Mouse (Mus musculus): ENCODE data around the gene Azi2. TPM values are rescaled to one million over a fixed set of nuclear protein-coding genes. Genes with fewer than 3 reads are reported as not detected.

The Azi2 gene
- polyA plus RNA-seq, 1 experiment = 98.1 TPM

- Histone ChIP-seq H3K4me1 (ENCODE audit: control insufficient read depth, insufficient read depth, low read length) (peaks cover 28% of the 10 kb centered on the region), H3K4me3 (ENCODE audit: insufficient read depth, low read length) (no peak overlapping the region), H3K27ac (ENCODE audit: insufficient read depth, low read depth, low read length) (peak overlapping the region; percentile 51)
- TF ChIP-seq POLR2A (IDR thresholded peaks at IDR 0.05; ENCODE audit: borderline replicate concordance, low read depth, low read length) (no peak), CTCF (IDR thresholded peaks at IDR 0.05; ENCODE audit: low read depth, low read length) (no peak)
Observed at GRCm38 (mm10) chr9:118073358-118073757, 33.1 kb downstream of the Azi2 start.

GRCm38 (mm10) chr9:118082575-118083431 is 42.5 kb downstream of the Azi2 start:
- Histone ChIP-seq H3K27ac (ENCODE audit: insufficient read depth, low read depth, low read length) (peak overlapping the region; percentile 49), H3K4me3 (ENCODE audit: insufficient read depth, low read length) (peak overlapping the region; percentile 56)
- no peak for TF ChIP-seq POLR2A (IDR thresholded peaks at IDR 0.05; ENCODE audit: borderline replicate concordance, low read depth, low read length)
- no peak for TF ChIP-seq CTCF (IDR thresholded peaks at IDR 0.05; ENCODE audit: low read depth, low read length)

GRCm38 (mm10) chr9:118083834-118084233 is 43.5 kb downstream of the Azi2 start:
- TF ChIP-seq POLR2A (IDR thresholded peaks at IDR 0.05; ENCODE audit: borderline replicate concordance, low read depth, low read length) = no peak
- TF ChIP-seq CTCF (IDR thresholded peaks at IDR 0.05; ENCODE audit: low read depth, low read length) = no peak
- H3K27ac ChIP-seq (ENCODE audit: insufficient read depth, low read depth, low read length) = no peak overlapping the region
- H3K4me3 ChIP-seq (ENCODE audit: insufficient read depth, low read length) = no peak overlapping the region
- no peaks in the 10 kb centered on the region for H3K4me1 ChIP-seq (ENCODE audit: control insufficient read depth, insufficient read depth, low read length)

More at GRCm38 (mm10) chr9:118082575-118083431, 42.5 kb downstream of the Azi2 start:
- H3K4me1 ChIP-seq (ENCODE audit: control insufficient read depth, insufficient read depth, low read length) = no peaks in the 10 kb centered on the region

GRCm38 (mm10) chr9:118099395-118099794 is 59.1 kb downstream of the Azi2 start:
- no peak overlapping the region for H3K4me3 ChIP-seq (ENCODE audit: insufficient read depth, low read length)
- H3K27ac ChIP-seq (ENCODE audit: insufficient read depth, low read depth, low read length) = no peak overlapping the region
- 0 out of 2 replicates have a peak, but pooled peaks cover 2% of the 10 kb centered on the region for H3K4me1 ChIP-seq (ENCODE audit: control insufficient read depth, insufficient read depth, low read length)
- no peak for TF ChIP-seq POLR2A (IDR thresholded peaks at IDR 0.05; ENCODE audit: borderline replicate concordance, low read depth, low read length)
- TF ChIP-seq CTCF (IDR thresholded peaks at IDR 0.05; ENCODE audit: low read depth, low read length) = no peak

GRCm38 (mm10) chr9:118100484-118100883 is 60.2 kb downstream of the Azi2 start:
- no peak overlapping the region for H3K4me3 ChIP-seq (ENCODE audit: insufficient read depth, low read length)
- no peak overlapping the region for H3K27ac ChIP-seq (ENCODE audit: insufficient read depth, low read depth, low read length)
- H3K4me1 ChIP-seq (ENCODE audit: control insufficient read depth, insufficient read depth, low read length) = 0 out of 2 replicates have a peak, but pooled peaks cover 2% of the 10 kb centered on the region
- TF ChIP-seq POLR2A (IDR thresholded peaks at IDR 0.05; ENCODE audit: borderline replicate concordance, low read depth, low read length) (no peak), CTCF (IDR thresholded peaks at IDR 0.05; ENCODE audit: low read depth, low read length) (no peak)

- Histone ChIP-seq H3K4me1 (ENCODE audit: control insufficient read depth, insufficient read depth, low read length) (0 out of 2 replicates have a peak, but pooled peaks cover 2% of the 10 kb centered on the region), H3K4me3 (ENCODE audit: insufficient read depth, low read length) (no peak overlapping the region), H3K27ac (ENCODE audit: insufficient read depth, low read depth, low read length) (no peak overlapping the region)
- TF ChIP-seq CTCF (IDR thresholded peaks at IDR 0.05; ENCODE audit: low read depth, low read length) (no peak), POLR2A (IDR thresholded peaks at IDR 0.05; ENCODE audit: borderline replicate concordance, low read depth, low read length) (no peak)
Observed at GRCm38 (mm10) chr9:118101802-118102201, 61.5 kb downstream of the Azi2 start.

GRCm38 (mm10) chr9:118108527-118109011 is 68.3 kb downstream of the Azi2 start:
- TF ChIP-seq CTCF (IDR thresholded peaks at IDR 0.05; ENCODE audit: low read depth, low read length) (no peak), POLR2A (IDR thresholded peaks at IDR 0.05; ENCODE audit: borderline replicate concordance, low read depth, low read length) (no peak)
- H3K4me3 ChIP-seq (ENCODE audit: insufficient read depth, low read length) = no peak overlapping the region
- no peak overlapping the region for H3K27ac ChIP-seq (ENCODE audit: insufficient read depth, low read depth, low read length)
- H3K4me1 ChIP-seq (ENCODE audit: control insufficient read depth, insufficient read depth, low read length) = peaks cover 7% of the 10 kb centered on the region

- TF ChIP-seq CTCF (IDR thresholded peaks at IDR 0.05; ENCODE audit: low read depth, low read length) (no peak), POLR2A (IDR thresholded peaks at IDR 0.05; ENCODE audit: borderline replicate concordance, low read depth, low read length) (no peak)
- no peak overlapping the region for H3K4me3 ChIP-seq (ENCODE audit: insufficient read depth, low read length)
- no peak overlapping the region for H3K27ac ChIP-seq (ENCODE audit: insufficient read depth, low read depth, low read length)
- peaks cover 7% of the 10 kb centered on the region for H3K4me1 ChIP-seq (ENCODE audit: control insufficient read depth, insufficient read depth, low read length)
Observed at GRCm38 (mm10) chr9:118109697-118110359, 69.5 kb downstream of the Azi2 start.

- Histone ChIP-seq H3K4me1 (ENCODE audit: control insufficient read depth, insufficient read depth, low read length) (peaks cover 7% of the 10 kb centered on the region), H3K4me3 (ENCODE audit: insufficient read depth, low read length) (no peak overlapping the region), H3K27ac (ENCODE audit: insufficient read depth, low read depth, low read length) (no peak overlapping the region)
- TF ChIP-seq CTCF (IDR thresholded peaks at IDR 0.05; ENCODE audit: low read depth, low read length) (no peak), POLR2A (IDR thresholded peaks at IDR 0.05; ENCODE audit: borderline replicate concordance, low read depth, low read length) (no peak)
Observed at GRCm38 (mm10) chr9:118110360-118110710, 70.0 kb downstream of the Azi2 start.

Other genes with a start within 250 kb of the Azi2 start
- gene Cmc1, start 109.7 kb downstream of the Azi2 start, polyA plus RNA-seq (2012; ENCODE audit: insufficient read depth, insufficient read length, missing spikeins) = 71.1 and 73.9 TPM in 2 replicates